Mouse (Mus musculus) C2C12 (cell line): ENCODE results near the gene Atp1a2. TPM values are rescaled to one million over a fixed set of nuclear protein-coding genes. Genes with fewer than 3 reads are reported as not detected.
A peak's percentile ranks its signal among the peaks of the same experiment; 100 is the strongest.

ENCODE experiments used
- H3K27me3 ChIP-seq: one replicate; pipeline ENCODE4 v1.6.1; 2011; ENCODE audit not compliant: control insufficient read depth, insufficient read depth, insufficient read length
- H3K36me3 ChIP-seq: one replicate; pipeline ENCODE4 v1.6.1; 2011; ENCODE audit not compliant: control insufficient read depth, insufficient read depth
- H3K4me3 ChIP-seq: one replicate; pipeline ENCODE4 v1.5.1; 2011; ENCODE audit warnings: mild to moderate bottlenecking, control low read depth; ENCODE audit not compliant: poor library complexity, insufficient read depth, severe bottlenecking
- H3K79me2 ChIP-seq: one replicate; pipeline ENCODE4 v1.6.1; 2011; ENCODE audit not compliant: control insufficient read depth, insufficient read depth
- H3K79me3 ChIP-seq: one replicate; pipeline ENCODE4 v1.6.1; 2011; ENCODE audit warnings: low read depth, control low read depth
- H3ac ChIP-seq: one replicate; pipeline ENCODE3; 2011; ENCODE audit warnings: low read depth; ENCODE audit not compliant: control insufficient read depth, insufficient read length
- CEBPB ChIP-seq: IDR thresholded peaks from one replicate; pipeline ENCODE4 v1.6.1; 2011; ENCODE audit warnings: low read depth, mild to moderate bottlenecking, control low read depth, moderate library complexity
- CTCF ChIP-seq: IDR thresholded peaks from one replicate; pipeline ENCODE4 v1.5.1; 2011; ENCODE audit not compliant: control insufficient read depth, insufficient read depth, insufficient read length
- FOSL1 ChIP-seq: IDR thresholded peaks from one replicate; pipeline ENCODE4 v1.8.0; 2011; ENCODE audit warnings: mild to moderate bottlenecking, low read length; ENCODE audit not compliant: poor library complexity, insufficient read depth, severe bottlenecking
- MAX ChIP-seq: IDR thresholded peaks from one replicate; pipeline ENCODE4 v1.6.1; 2011; ENCODE audit warnings: mild to moderate bottlenecking, control low read depth
- MYOD1 ChIP-seq: IDR thresholded peaks from one replicate; pipeline ENCODE4 v1.6.1; 2011; ENCODE audit warnings: low read depth; ENCODE audit not compliant: control insufficient read depth, insufficient read length
- MYOG ChIP-seq: IDR thresholded peaks from one replicate; pipeline ENCODE4 v1.6.1; 2011; ENCODE audit not compliant: control insufficient read depth, insufficient read length; ENCODE audit errors: extremely low read depth
- USF1 ChIP-seq: IDR thresholded peaks from one replicate; pipeline ENCODE4 v1.6.1; 2011; ENCODE audit warnings: low read depth, mild to moderate bottlenecking, control low read depth, moderate library complexity
- polyA plus RNA-seq: library from polyadenylated mRNA; unstranded; fragments of >200 nt; fragmentation: generic; extraction: Trizol; gene quantifications from one replicate; pipeline ENCODE4 v1.2.1, GENCODE M21; 2012; ENCODE audit warnings: missing spikeins

Gene Atp1a2
- polyA plus RNA-seq, 1 experiment, result 0.76 TPM

GRCm38 (mm10) chr1:172286740-172287139 is 11.1 kb downstream of the Atp1a2 start:
- H3ac ChIP-seq, result no peak overlapping the region
- TF ChIP-seq MYOD1 (no peak), CTCF (no peak), MAX (no peak), MYOG (no peak), USF1 (no peak)
- no peaks in the 10 kb centered on the region for H3K79me3 ChIP-seq
- no peaks in the 10 kb centered on the region for H3K27me3 ChIP-seq
- H3K36me3 ChIP-seq, result no peaks in the 10 kb centered on the region
- H3K79me2 ChIP-seq, result no peaks in the 10 kb centered on the region
- H3K4me3 ChIP-seq, result no peak overlapping the region

DNA sequence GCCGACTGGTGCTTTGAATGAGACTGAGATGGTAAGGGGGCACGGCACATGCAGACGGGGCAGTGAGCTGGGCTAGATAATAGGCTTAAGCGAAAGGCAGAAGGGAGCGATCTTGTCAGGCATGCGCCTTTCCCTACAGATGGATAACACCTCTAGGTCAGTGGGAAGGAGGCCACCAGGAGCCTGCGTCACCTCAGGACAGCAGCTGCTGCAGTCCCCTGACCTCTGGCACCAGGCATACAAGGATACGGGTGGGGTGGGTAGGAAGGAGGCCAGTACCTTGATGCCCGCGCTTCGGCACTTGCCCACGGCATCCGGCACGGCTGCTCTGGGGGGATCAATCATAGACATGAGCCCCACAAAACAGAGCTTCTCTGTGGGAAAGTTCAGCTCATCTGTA is 13.6 kb downstream of the Atp1a2 start:
- Histone ChIP-seq H3K27me3 (no peaks in the 10 kb centered on the region), H3ac (no peak overlapping the region), H3K36me3 (no peaks in the 10 kb centered on the region), H3K79me2 (no peaks in the 10 kb centered on the region), H3K4me3 (no peak overlapping the region), H3K79me3 (no peaks in the 10 kb centered on the region)
- no peak for TF ChIP-seq MYOG
- no peak for TF ChIP-seq MAX
- no peak for TF ChIP-seq FOSL1

DNA sequence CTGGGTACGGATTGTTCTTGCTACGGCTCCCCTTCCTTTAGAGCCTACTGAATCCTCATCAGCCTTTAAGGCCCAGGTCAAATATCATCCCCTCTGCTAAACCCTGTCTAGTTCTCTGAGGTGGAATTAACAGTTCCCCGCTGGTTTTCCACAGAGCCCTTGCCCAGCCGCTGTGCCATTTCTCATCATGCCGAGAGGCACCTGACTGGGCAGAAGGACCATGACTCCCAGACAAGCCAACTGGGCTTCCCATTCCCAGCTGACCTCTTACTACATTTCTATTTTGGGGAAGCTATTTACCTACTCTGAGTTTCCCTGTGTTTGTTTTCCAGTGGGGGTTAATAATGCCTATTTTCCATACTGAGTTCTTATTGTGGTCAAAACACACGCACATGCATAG is 14.8 kb downstream of the Atp1a2 start:
- TF ChIP-seq MYOD1 (no peak), USF1 (no peak)
- Histone ChIP-seq H3K4me3 (no peak overlapping the region), H3ac (no peak overlapping the region), H3K27me3 (no peaks in the 10 kb centered on the region), H3K79me3 (no peaks in the 10 kb centered on the region), H3K36me3 (no peaks in the 10 kb centered on the region), H3K79me2 (no peaks in the 10 kb centered on the region)

GRCm38 (mm10) chr1:172281522-172282254 is 16.2 kb downstream of the Atp1a2 start:
- TF ChIP-seq MAX (no peak), CEBPB (peak; percentile 8)
- H3K27me3 ChIP-seq, result no peaks in the 10 kb centered on the region
- no peaks in the 10 kb centered on the region for H3K36me3 ChIP-seq
- no peak overlapping the region for H3K4me3 ChIP-seq
- no peak overlapping the region for H3ac ChIP-seq
- no peaks in the 10 kb centered on the region for H3K79me3 ChIP-seq
- H3K79me2 ChIP-seq, result no peaks in the 10 kb centered on the region

GRCm38 (mm10) chr1:172279768-172280509 is 17.9 kb downstream of the Atp1a2 start:
- Histone ChIP-seq H3K27me3 (no peaks in the 10 kb centered on the region), H3K4me3 (no peak overlapping the region), H3K79me3 (no peaks in the 10 kb centered on the region), H3K79me2 (no peaks in the 10 kb centered on the region), H3K36me3 (no peaks in the 10 kb centered on the region), H3ac (no peak overlapping the region)
- TF ChIP-seq MYOD1 (no peak), CTCF (no peak), MYOG (no peak), CEBPB (no peak), MAX (no peak), USF1 (no peak), FOSL1 (no peak)

DNA sequence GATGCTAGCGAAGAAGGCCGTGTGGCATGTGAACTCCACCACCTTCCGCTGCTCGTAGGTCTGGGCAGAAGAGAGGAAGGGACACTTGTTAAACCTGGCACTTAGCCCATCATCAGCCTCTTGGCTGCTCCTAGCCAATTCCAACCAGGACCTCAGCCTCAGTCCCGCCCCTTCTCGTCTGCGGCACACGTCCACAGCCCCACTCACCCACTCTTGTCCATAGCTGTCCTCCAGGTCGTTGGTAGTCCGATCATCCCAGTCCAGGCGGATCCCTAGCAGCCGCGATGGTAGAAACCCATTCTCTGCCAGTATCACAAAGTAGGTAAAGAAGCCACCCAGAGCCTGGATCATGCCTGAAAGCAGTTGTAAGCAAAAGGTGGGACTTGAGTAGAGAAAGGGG is 19.5 kb downstream of the Atp1a2 start:
- Histone ChIP-seq H3ac (no peak overlapping the region), H3K27me3 (no peaks in the 10 kb centered on the region), H3K4me3 (no peak overlapping the region), H3K79me3 (no peaks in the 10 kb centered on the region), H3K79me2 (no peaks in the 10 kb centered on the region), H3K36me3 (no peaks in the 10 kb centered on the region)
- TF ChIP-seq CTCF (no peak), MYOD1 (no peak), USF1 (no peak), MAX (no peak), FOSL1 (no peak), CEBPB (no peak), MYOG (no peak)
